Mouse (Mus musculus) ES-Bruce4 (cell line): ENCODE measurements around the gene Rln1. TPM values are rescaled to one million over a fixed set of nuclear protein-coding genes. Genes with fewer than 3 reads are reported as not detected.

Experiments
- H3K27ac ChIP-seq: 2 replicates; pipeline ENCODE4 v1.5.1; 2012; ENCODE audit warnings: low read length, inconsistent platforms; ENCODE audit not compliant: insufficient read depth
- H3K27me3 ChIP-seq: 2 replicates; pipeline ENCODE4 v1.6.1; 2012; ENCODE audit warnings: mild to moderate bottlenecking, low read length, inconsistent platforms; ENCODE audit not compliant: control insufficient read depth, poor library complexity, insufficient read depth, severe bottlenecking
- H3K36me3 ChIP-seq: 2 replicates; pipeline ENCODE4 v1.6.1; 2012; ENCODE audit warnings: inconsistent platforms, mild to moderate bottlenecking, low read length, moderate library complexity; ENCODE audit not compliant: control insufficient read depth, poor library complexity, insufficient read depth, severe bottlenecking
- H3K4me1 ChIP-seq: one replicate; pipeline ENCODE4 v1.8.1; 2011; ENCODE audit warnings: low read length; ENCODE audit not compliant: control insufficient read depth, insufficient read depth
- H3K4me3 ChIP-seq: 2 replicates; pipeline ENCODE4 v1.5.1; 2011; ENCODE audit warnings: low read depth, mild to moderate bottlenecking, low read length
- H3K9ac ChIP-seq: 2 replicates; pipeline ENCODE4 v1.6.1; 2012; ENCODE audit warnings: low read depth, mild to moderate bottlenecking, inconsistent platforms; ENCODE audit not compliant: poor library complexity, severe bottlenecking
- H3K9me3 ChIP-seq: replicated peaks from 2 replicates; pipeline ENCODE4 v1.6.1; 2012; ENCODE audit warnings: mild to moderate bottlenecking, low read length, inconsistent platforms; ENCODE audit not compliant: control insufficient read depth, poor library complexity, insufficient read depth, severe bottlenecking
- CTCF ChIP-seq: IDR thresholded peaks from one replicate; pipeline ENCODE4 v1.8.1; 2011; ENCODE audit warnings: low read depth, low read length
- EP300 ChIP-seq: IDR thresholded peaks from 2 replicates; pipeline ENCODE4 v1.6.1; 2011; ENCODE audit warnings: low read depth, low read length; ENCODE audit not compliant: insufficient read depth
- POLR2A ChIP-seq: IDR thresholded peaks from one replicate; pipeline ENCODE4 v1.8.1; 2011; ENCODE audit warnings: low read length; ENCODE audit not compliant: insufficient read depth
- polyA plus RNA-seq: library from polyadenylated mRNA; stranded (reverse); fragments of >200 nt; gene quantifications from 2 replicates; pipeline ENCODE4 v1.2.4, GENCODE M21; 2011; ENCODE audit warnings: low read depth; ENCODE audit not compliant: missing spikeins, insufficient read depth, insufficient read length

Rln1 gene
- polyA plus RNA-seq, 1 experiment = 2.0 TPM

DNA sequence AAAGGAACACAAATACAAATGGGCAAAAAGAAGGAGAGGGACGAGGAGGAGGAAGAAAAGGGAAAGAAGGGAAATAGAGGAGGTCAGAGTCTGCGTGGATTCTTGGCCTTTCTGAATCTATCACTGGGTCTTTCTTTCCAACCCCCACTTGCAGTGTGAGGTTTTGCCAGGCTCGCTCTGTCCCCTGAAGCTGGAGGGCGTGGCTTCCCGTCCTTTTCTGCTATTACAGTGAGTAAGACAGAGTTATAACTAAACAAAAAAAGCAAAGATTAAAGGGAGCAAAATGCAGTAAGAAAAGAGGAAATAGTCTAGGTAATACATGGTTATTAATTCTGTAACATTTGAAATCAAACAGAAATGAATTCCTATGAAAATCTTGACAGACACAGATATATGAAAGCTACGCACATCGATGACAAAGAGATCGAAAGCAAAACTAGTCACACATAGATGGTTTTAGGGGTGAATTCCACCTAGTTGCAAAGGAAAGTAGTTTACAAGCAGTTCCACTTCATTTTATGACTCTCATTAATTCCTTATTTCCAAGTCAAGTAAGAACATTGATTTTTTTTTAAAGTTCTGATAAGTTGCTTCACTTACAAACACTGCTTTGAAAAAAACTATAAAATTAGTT lies 10.9 kb downstream of the Rln1 start:
- Histone ChIP-seq H3K27ac (no peak overlapping the region), H3K9me3 (no peaks in the 10 kb centered on the region), H3K4me1 (no peaks in the 10 kb centered on the region), H3K27me3 (no peaks in the 10 kb centered on the region), H3K36me3 (no peaks in the 10 kb centered on the region), H3K9ac (no peak overlapping the region), H3K4me3 (no peak overlapping the region)
- TF ChIP-seq POLR2A = no peak
- TF ChIP-seq EP300 = no peak
- no peak for TF ChIP-seq CTCF

- Histone ChIP-seq H3K4me1 (no peaks in the 10 kb centered on the region), H3K9ac (no peak overlapping the region), H3K36me3 (no peaks in the 10 kb centered on the region), H3K4me3 (no peak overlapping the region), H3K27ac (no peak overlapping the region), H3K9me3 (no peaks in the 10 kb centered on the region; the same call in 1 of the 2 replicates), H3K27me3 (no peaks in the 10 kb centered on the region)
- TF ChIP-seq CTCF (no peak), EP300 (no peak), POLR2A (no peak)
These were observed 21.8 kb downstream of the Rln1 start for GRCm38 (mm10) chr19:29312661-29313060.

DNA sequence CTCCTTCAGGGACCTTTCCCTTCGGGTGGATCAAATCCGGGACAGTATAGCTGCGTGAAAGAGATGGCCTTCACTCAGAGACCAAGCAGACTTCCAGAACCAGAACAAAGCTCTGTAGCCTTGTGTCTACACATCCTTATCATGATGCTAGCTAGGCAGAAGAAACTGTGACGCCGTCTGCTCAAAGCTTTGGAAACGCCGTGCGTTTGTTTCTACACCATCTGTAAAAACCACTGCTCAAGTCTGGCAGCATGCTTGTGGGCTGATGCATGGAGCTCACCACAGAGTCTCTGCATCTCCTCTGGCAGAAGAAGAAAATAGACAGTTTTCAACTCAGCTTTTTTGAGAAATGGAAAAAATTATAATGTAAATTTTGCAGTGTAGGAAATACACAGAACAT lies 22.7 kb downstream of the Rln1 start:
- no peaks in the 10 kb centered on the region for H3K4me1 ChIP-seq
- no peak overlapping the region for H3K27ac ChIP-seq
- H3K9ac ChIP-seq = no peak overlapping the region
- H3K9me3 ChIP-seq = no peaks in the 10 kb centered on the region; the same call in 1 of the 2 replicates
- H3K36me3 ChIP-seq = no peaks in the 10 kb centered on the region
- H3K4me3 ChIP-seq = no peak overlapping the region
- H3K27me3 ChIP-seq = no peaks in the 10 kb centered on the region
- TF ChIP-seq CTCF (no peak), EP300 (no peak), POLR2A (no peak)

GRCm38 (mm10) chr19:29308832-29309231 lies 25.6 kb downstream of the Rln1 start:
- Histone ChIP-seq H3K36me3 (no peaks in the 10 kb centered on the region), H3K4me1 (no peaks in the 10 kb centered on the region), H3K9me3 (no peaks in the 10 kb centered on the region), H3K4me3 (no peak overlapping the region), H3K27me3 (no peaks in the 10 kb centered on the region), H3K9ac (no peak overlapping the region), H3K27ac (no peak overlapping the region)
- TF ChIP-seq CTCF (no peak), EP300 (no peak), POLR2A (no peak)

DNA sequence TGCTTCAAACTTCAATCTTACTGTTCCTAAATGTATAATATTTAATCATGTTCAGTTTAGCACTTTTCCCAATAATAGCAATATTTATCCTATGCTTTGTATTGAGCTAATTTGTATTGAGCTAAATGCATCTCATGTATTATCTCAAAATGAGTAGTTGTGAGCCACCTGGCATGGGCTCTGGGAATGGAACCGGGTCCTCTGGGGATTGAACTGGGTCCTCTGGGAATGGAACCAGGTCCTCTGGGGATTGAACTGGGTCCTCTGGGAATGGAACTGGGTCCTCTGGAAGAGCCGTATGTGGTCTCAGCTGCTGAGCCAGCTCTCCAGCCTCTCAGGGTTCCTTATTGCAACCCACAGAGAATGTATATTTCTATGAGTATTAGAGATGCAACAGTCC lies 32.4 kb downstream of the Rln1 start:
- TF ChIP-seq EP300 (no peak), POLR2A (no peak), CTCF (no peak)
- Histone ChIP-seq H3K4me1 (no peaks in the 10 kb centered on the region), H3K27ac (no peak overlapping the region), H3K27me3 (no peaks in the 10 kb centered on the region; the same call in 1 of the 2 replicates), H3K36me3 (no peaks in the 10 kb centered on the region), H3K9ac (no peak overlapping the region), H3K9me3 (no peaks in the 10 kb centered on the region), H3K4me3 (no peak overlapping the region)

- no peak overlapping the region for H3K27ac ChIP-seq
- H3K9me3 ChIP-seq = no peaks in the 10 kb centered on the region
- TF ChIP-seq POLR2A = no peak
- TF ChIP-seq EP300 = no peak
- no peak for TF ChIP-seq CTCF
- no peaks in the 10 kb centered on the region for H3K4me1 ChIP-seq
- no peak overlapping the region for H3K4me3 ChIP-seq
- H3K36me3 ChIP-seq = no peaks in the 10 kb centered on the region
- H3K9ac ChIP-seq = no peak overlapping the region
- H3K27me3 ChIP-seq = no peaks in the 10 kb centered on the region; the same call in 1 of the 2 replicates
These were observed 33.6 kb downstream of the Rln1 start for GRCm38 (mm10) chr19:29300919-29301318.
